Mouse (Mus musculus): ENCODE data around the gene Rps11.
"Not testable (repeated sequence)": the region's sequence is repeated elsewhere in the genome, so short reads cannot be mapped to it uniquely, and the experiment has no call there.

Rps11 gene

GRCm38 (mm10) chr7:45154096-45154992 is 30.1 kb upstream of the Rps11 start, which contains the start of the genes Pih1d1 and Aldh16a1:
TSS of gene Pih1d1 (plus strand) at chr7:45154303.
TSS of gene Aldh16a1 (minus strand) at chr7:45154584.
- DNase-seq (ENCODE audit: low spot score in 2 of 2): peak; percentile 97

GRCm38 (mm10) chr7:45153586-45153985 is 29.3 kb upstream of the Rps11 start:
- no peak for DNase-seq (ENCODE audit: low spot score in 2 of 2)

GRCm38 (mm10) chr7:45153052-45153451 is 28.8 kb upstream of the Rps11 start:
- not testable (repeated sequence) for DNase-seq (ENCODE audit: low spot score in 2 of 2)

- DNase-seq (ENCODE audit: low spot score in 2 of 2): no peak
Measured at GRCm38 (mm10) chr7:45151303-45151702, 27.1 kb upstream of the Rps11 start.

- no peak for DNase-seq (ENCODE audit: low spot score in 2 of 2)
Measured at GRCm38 (mm10) chr7:45150321-45150720, 26.1 kb upstream of the Rps11 start.

- no peak for DNase-seq (ENCODE audit: low spot score in 2 of 2)
Measured at GRCm38 (mm10) chr7:45149545-45149944, 25.3 kb upstream of the Rps11 start.

GRCm38 (mm10) chr7:45148534-45149098 is 24.4 kb upstream of the Rps11 start:
- no peak for DNase-seq (ENCODE audit: low spot score in 2 of 2)

- DNase-seq (ENCODE audit: low spot score in 2 of 2): no peak
Measured at GRCm38 (mm10) chr7:45147899-45148298, 23.7 kb upstream of the Rps11 start.

GRCm38 (mm10) chr7:45147267-45147666 is 23.0 kb upstream of the Rps11 start:
- no peak for DNase-seq (ENCODE audit: low spot score in 2 of 2)

GRCm38 (mm10) chr7:45145460-45145859 is 21.2 kb upstream of the Rps11 start:
- DNase-seq (ENCODE audit: low spot score in 2 of 2): no peak

- DNase-seq (ENCODE audit: low spot score in 2 of 2): no peak
Measured at GRCm38 (mm10) chr7:45144368-45145174, 20.3 kb upstream of the Rps11 start.

- no peak for DNase-seq (ENCODE audit: low spot score in 2 of 2)
Measured at GRCm38 (mm10) chr7:45141914-45142313, 17.7 kb upstream of the Rps11 start.

GRCm38 (mm10) chr7:45141319-45141718 is 17.1 kb upstream of the Rps11 start:
- no peak for DNase-seq (ENCODE audit: low spot score in 2 of 2)

GRCm38 (mm10) chr7:45139904-45140723 is 15.9 kb upstream of the Rps11 start:
- DNase-seq (ENCODE audit: low spot score in 2 of 2): no peak

- DNase-seq (ENCODE audit: low spot score in 2 of 2): no peak
Measured at GRCm38 (mm10) chr7:45138403-45138802, 14.2 kb upstream of the Rps11 start.

- DNase-seq (ENCODE audit: low spot score in 2 of 2): no peak
Measured at GRCm38 (mm10) chr7:45137171-45138006, 13.2 kb upstream of the Rps11 start.

GRCm38 (mm10) chr7:45135993-45136567 is 11.8 kb upstream of the Rps11 start, which contains the start of the genes Gm45713 and Flt3l:
TSS of gene Gm45713 (minus strand) at chr7:45136231.
TSS of gene Flt3l (minus strand) at chr7:45136432.
- peak; percentile 86 to 89 for DNase-seq (ENCODE audit: low spot score in 2 of 2)

- DNase-seq (ENCODE audit: low spot score in 2 of 2): no peak
Measured at GRCm38 (mm10) chr7:45135370-45135769, 11.1 kb upstream of the Rps11 start.

- no peak for DNase-seq (ENCODE audit: low spot score in 2 of 2)
Measured at GRCm38 (mm10) chr7:45134544-45135026, 10.3 kb upstream of the Rps11 start.
